Mouse (Mus musculus) G1E-ER4 (cell line): ENCODE results near the gene Lrrc49. TPM values are rescaled to one million over a fixed set of nuclear protein-coding genes. Genes with fewer than 3 reads are reported as not detected.
A peak's percentile ranks its signal among the peaks of the same experiment; 100 is the strongest.

Source experiments
- GATA1 ChIP-seq: IDR thresholded peaks from one replicate; pipeline ENCODE4 v1.8.0; 2012; ENCODE audit warnings: low read length, inconsistent platforms
- polyA plus RNA-seq: library from polyadenylated mRNA; stranded (reverse); fragments of >175 nt; gene quantifications from 2 replicates; pipeline ENCODE4 v1.2.3, GENCODE M21; 2012

The Lrrc49 gene
- polyA plus RNA-seq, 1 experiment, result 0.12 TPM

- no peak for TF ChIP-seq GATA1
Observed at GRCm38 (mm10) chr9:60586920-60587319, 101.0 kb downstream of the Lrrc49 start.

GRCm38 (mm10) chr9:60585206-60585605 is 102.8 kb downstream of the Lrrc49 start:
- no peak for TF ChIP-seq GATA1

- no peak for TF ChIP-seq GATA1
Observed at GRCm38 (mm10) chr9:60582553-60582952, 105.4 kb downstream of the Lrrc49 start.

GRCm38 (mm10) chr9:60573011-60573410 is 114.9 kb downstream of the Lrrc49 start:
- TF ChIP-seq GATA1, result no peak

GRCm38 (mm10) chr9:60571725-60572124 is 116.2 kb downstream of the Lrrc49 start:
- TF ChIP-seq GATA1, result no peak

GRCm38 (mm10) chr9:60571041-60571440 is 116.9 kb downstream of the Lrrc49 start:
- TF ChIP-seq GATA1, result peak; percentile 74

GRCm38 (mm10) chr9:60569366-60569765 is 118.6 kb downstream of the Lrrc49 start:
- no peak for TF ChIP-seq GATA1

- no peak for TF ChIP-seq GATA1
Observed at GRCm38 (mm10) chr9:60563809-60564208, 124.1 kb downstream of the Lrrc49 start.

GRCm38 (mm10) chr9:60562443-60563371 is 125.3 kb downstream of the Lrrc49 start:
- no peak for TF ChIP-seq GATA1

- no peak for TF ChIP-seq GATA1
Observed at GRCm38 (mm10) chr9:60561641-60562289, 126.2 kb downstream of the Lrrc49 start.

- no peak for TF ChIP-seq GATA1
Observed at GRCm38 (mm10) chr9:60558507-60558906, 129.5 kb downstream of the Lrrc49 start.

- TF ChIP-seq GATA1, result no peak
Observed at GRCm38 (mm10) chr9:60551238-60551637, 136.7 kb downstream of the Lrrc49 start.

- TF ChIP-seq GATA1, result no peak
Observed at GRCm38 (mm10) chr9:60548182-60548581, 139.8 kb downstream of the Lrrc49 start.

GRCm38 (mm10) chr9:60546169-60546568 is 141.8 kb downstream of the Lrrc49 start:
- TF ChIP-seq GATA1, result peak; percentile 83

- no peak for TF ChIP-seq GATA1
Observed at GRCm38 (mm10) chr9:60545361-60546096, 142.4 kb downstream of the Lrrc49 start.

- no peak for TF ChIP-seq GATA1
Observed at GRCm38 (mm10) chr9:60543422-60544015, 144.4 kb downstream of the Lrrc49 start.

GRCm38 (mm10) chr9:60530310-60530709 is 157.6 kb downstream of the Lrrc49 start:
- TF ChIP-seq GATA1, result no peak
